Mouse (Mus musculus): ENCODE results near the gene Itgb4.

DNA sequence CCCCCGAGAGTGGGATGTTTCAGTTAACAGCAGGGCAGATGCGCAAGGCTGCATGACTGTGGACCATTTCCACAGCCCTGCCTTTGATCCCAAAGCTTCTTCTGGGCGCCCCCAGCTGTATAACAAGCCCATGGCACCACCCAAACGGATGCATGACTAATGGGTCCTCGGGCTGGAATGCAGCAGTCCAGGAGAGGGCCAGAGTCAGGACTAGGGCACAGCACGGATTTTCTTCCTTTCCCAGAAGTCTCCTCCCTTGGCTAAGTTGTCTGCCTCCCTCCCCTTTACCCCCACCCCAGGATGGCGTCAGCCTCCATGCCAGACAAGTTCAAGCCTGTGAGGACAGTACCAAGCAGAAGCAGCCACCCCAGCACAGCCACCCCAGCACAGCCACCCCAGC lies 16.5 kb upstream of the Itgb4 start:
- no peak for TF ChIP-seq CTCF (IDR thresholded peaks at IDR 0.05; ENCODE audit: borderline replicate concordance, insufficient read depth, low read depth, low read length)
- TF ChIP-seq POLR2A (IDR thresholded peaks at IDR 0.05; ENCODE audit: borderline replicate concordance, insufficient read depth, low read length), result no peak

All from cerebellum, adult 2 months (tissue).